Mouse (Mus musculus): Measurements from ENCODE around the gene Mrps16.

Gene Mrps16

DNA sequence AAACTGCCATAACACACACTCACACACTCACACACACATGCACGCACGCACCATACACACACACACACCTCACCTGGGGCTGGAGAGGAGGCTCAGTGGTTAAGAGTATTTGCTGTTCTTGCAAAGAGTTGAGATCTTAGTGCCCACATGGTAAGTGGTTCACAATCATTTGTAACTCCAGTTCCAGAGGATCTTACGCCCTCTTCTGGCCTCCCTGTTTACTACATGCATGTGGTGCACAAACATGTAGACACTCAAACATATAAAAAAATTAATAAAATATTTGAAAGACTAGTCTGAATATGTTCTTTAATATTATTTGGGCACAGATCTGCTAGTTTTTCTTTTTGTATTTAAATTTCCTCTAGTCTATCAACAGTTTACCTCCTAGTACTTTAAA lies 25.2 kb downstream of the Mrps16 start:
- DNase-seq (ENCODE audit: low read depth, low spot score), result peak; percentile 46

DNA sequence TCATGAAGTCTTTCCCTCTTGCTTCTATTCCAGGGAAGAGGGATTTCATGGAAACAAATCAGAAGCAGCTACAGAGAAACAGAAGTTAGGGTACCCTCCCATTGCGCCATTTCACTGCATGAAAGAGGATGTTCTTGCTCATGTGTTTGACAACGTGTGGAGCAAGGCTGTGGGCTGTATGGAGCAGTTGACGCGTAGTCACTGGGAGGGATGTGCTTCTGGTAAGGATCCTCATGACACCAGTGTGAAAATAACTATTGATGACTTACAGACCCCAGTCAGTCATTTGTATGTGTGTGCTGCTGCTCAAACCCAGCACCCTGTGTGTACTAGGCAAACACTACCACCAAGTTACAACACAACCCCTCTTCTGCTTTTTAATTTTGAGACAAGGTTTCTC lies 30.2 kb downstream of the Mrps16 start:
- no peak for DNase-seq (ENCODE audit: low read depth, low spot score)

DNA sequence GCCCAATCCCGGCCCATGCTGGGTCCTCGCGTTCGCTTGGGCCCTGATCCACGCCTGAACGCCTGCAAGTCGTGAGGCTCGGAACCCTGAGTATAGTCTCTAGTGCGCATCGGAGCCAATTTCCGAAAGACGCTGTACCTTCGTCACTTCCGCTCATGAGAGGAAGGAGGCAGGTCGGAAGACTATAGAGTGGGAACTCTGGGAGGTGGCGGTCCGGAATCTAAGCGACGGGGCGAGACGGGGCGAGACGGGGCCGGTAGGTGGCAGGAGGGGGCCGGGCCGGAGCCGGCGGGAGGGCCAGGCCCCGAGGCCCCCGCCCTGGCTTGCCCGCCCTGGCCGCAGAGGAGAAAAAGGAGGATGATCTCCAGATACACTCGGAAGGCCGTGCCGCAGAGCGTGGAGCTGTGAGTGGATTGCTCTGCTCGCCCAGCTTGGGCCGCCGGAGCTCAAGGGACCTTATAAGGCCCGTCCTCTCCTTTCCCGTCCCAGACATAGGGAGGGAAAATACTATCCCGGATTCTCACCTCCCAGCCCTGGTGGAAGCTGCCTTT lies 45.4 kb downstream of the Mrps16 start, which contains the start of the genes Ecd and Fam149b:
Gene Ecd (minus strand): TSS at position 131 of the 551 bp plus-strand sequence.
Gene Fam149b (plus strand): TSS at position 172 of the 551 bp plus-strand sequence.
- DNase-seq (ENCODE audit: low read depth, low spot score), result peak; percentile 98

DNA sequence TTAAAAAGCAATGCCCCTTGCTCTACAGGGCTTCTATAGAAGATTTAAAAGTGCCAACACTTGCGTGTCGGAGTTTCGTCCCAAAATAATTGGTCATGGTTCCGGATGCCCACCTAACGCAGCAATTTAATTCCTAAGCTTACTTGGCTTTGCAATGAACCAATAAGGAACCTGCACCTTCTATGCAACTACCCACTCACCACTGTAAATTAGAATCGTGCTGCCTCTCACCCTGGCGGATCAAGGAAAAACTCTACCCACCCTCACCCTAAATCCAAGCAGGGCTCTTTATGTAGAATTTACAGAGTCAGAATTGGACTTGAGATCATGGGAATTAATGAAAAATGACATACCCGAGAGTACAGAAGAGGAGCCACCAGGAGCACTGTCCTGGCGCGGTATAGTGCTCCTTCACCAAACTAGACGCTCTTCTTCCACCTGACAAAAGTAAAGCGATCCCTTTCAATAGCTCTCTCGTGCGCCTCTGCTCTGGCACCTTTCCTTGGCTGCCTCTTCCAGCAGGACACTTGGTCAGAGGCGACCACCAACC lies 45.9 kb downstream of the Mrps16 start:
- DNase-seq (ENCODE audit: low read depth, low spot score), result no peak

DNA sequence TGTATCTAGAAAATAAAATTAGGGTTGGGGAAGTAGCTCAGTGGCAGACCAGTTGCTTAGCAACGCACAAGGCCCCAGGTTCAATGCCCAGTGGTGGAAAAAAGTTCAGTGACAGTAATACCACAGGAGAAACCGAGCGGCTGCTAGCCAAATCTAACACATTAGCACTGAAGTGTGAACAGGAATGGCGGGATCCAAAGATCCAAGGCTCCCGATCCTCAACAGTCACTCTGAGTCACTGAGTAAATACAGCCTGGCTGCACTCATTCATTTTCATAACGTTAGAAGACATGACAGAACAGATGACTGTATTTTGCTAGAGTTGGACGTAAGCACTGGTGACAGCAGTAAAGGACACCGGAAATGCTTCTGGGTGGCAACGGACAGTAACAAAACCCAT lies 47.5 kb downstream of the Mrps16 start:
- DNase-seq (ENCODE audit: low read depth, low spot score), result no peak

DNA sequence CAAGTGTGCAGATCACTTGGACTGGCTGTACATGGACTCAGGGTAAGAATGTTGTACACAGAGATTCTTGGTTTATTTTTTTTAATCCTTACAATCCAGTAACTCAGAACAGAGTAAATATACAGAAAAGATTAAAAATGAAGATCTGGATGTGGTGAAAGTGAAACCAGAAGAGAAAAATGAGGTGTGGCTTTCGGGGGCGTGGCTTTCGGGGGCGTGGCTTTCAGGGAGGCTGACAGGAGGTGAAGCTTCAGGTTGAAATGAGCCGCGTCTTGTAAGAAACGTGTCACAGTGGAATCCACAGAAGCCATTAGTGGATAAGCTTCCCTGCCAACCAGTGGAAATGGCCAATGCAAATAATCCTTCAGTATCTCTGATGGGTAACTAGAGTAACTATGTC lies 52.6 kb downstream of the Mrps16 start:
- peak; percentile 43 for DNase-seq (ENCODE audit: low read depth, low spot score)

DNA sequence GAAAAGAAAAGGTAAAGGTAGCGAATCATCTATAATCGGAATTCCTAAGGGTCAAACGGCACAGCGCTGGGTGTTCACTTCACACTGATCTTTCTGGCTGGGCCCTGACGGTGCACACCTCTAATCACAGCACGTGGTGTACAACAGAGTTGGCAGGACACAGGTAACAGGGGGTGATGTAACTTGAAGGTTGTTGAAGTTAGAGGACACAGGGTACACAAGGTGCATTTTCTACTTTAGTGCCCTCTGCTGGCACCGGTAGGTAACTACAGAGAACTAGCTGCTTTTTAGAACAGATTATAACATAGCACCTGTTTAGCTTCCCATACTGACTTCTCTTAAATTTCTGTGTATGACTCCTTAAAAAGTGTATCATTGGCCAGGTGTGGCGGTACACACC lies 53.3 kb downstream of the Mrps16 start:
- DNase-seq (ENCODE audit: low read depth, low spot score), result peak; percentile 79

DNA sequence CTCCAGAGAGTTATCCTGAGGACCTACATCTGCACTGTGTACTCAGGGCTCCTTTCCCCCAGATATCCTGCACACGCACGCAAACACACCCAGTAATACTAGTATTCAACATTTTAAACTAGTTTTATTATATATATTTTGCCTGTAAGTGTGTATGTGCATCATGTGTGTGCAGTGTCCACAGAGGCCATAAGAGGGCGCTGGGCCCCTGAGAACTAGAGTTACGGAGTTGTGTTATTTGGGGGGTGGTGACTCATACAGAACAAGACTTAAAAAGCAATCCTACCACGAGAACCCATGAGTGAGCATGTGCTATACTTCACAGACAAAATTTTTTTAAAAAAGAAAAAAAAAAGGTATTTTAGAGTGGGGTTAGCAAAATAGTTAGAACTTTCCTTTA lies 54.0 kb downstream of the Mrps16 start:
- peak; percentile 53 for DNase-seq (ENCODE audit: low read depth, low spot score)

Data from R1 (cell line).